Mouse (Mus musculus): ENCODE data around the gene Ypel2. TPM values are rescaled to one million over a fixed set of nuclear protein-coding genes. Genes with fewer than 3 reads are reported as not detected.

Ypel2 gene
- polyA plus RNA-seq, 1 experiment from 2014 or later: 10.6 TPM

DNA sequence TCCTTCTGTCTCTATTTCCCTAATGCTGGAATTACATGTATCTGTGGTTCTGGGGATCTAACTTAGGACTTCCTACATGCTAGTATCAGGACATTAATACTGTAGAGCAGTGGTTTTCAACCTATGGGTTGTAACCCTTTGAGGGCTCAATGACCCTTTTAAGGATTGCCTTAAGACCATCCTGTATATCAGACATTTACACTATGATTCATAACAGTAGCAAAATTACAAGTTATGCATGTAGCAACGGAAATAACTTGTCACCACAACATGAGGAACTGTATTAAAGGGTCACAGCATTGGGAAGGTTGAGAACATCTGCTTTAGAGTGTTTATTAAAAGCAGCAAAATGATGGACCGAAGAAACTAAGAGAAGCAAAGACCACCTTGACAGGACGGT, 26.8 kb downstream of the Ypel2 start:
- H3K4me2 ChIP-seq (ENCODE audit: low read length): no peak overlapping the region
- no peak for DNase-seq (ENCODE audit: low spot score)
- no peak for ATAC-seq (replicated peaks; ENCODE audit: low FRiP score, low read depth)
- H3K36me3 ChIP-seq (ENCODE audit: insufficient read depth, low read length): no peaks in the 10 kb centered on the region
- H3K9ac ChIP-seq (ENCODE audit: low read depth, low read length): no peak overlapping the region
- no peak overlapping the region for H3K27ac ChIP-seq
- H3K4me1 ChIP-seq (replicated peaks; ENCODE audit: insufficient read depth, low read length): peaks cover 25% of the 10 kb centered on the region
- 88% methylated on average over 3 of the region's 3 CpGs for WGBS
- H3K27me3 ChIP-seq (ENCODE audit: insufficient read depth, low read length): no peaks in the 10 kb centered on the region
- no peak for TF ChIP-seq CTCF (IDR thresholded peaks at IDR 0.05; ENCODE audit: low read depth)
- no peaks in the 10 kb centered on the region for H3K9me3 ChIP-seq (replicated peaks; ENCODE audit: low read length)
- no peak overlapping the region for H3K4me3 ChIP-seq (replicated peaks; ENCODE audit: low read depth, low read length)

DNA sequence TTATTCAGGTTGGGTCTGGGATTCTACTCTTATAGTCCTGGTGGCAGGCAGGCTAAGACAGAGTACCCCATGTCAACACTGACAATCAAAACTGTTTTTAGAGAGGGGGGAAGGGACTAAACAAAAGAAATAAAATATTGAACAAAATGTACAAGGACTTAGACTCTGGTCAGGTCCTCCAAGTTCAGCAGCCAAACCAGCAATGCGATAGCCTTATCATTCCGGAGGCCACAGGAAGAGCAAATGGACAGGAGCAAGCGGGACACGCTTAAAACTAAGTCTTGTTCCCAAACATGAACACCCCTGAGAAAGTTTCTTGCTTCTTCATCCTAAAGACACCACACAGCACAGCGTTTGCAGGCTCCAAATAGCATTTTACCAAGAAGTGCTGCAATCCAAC, 28.4 kb downstream of the Ypel2 start:
- no peak overlapping the region for H3K27ac ChIP-seq
- H3K9me3 ChIP-seq (replicated peaks; ENCODE audit: low read length): no peaks in the 10 kb centered on the region
- 86% methylated on average over 5 of the region's 5 CpGs for WGBS
- no peaks in the 10 kb centered on the region for H3K27me3 ChIP-seq (ENCODE audit: insufficient read depth, low read length)
- no peak for DNase-seq (ENCODE audit: low spot score)
- H3K9ac ChIP-seq (ENCODE audit: low read depth, low read length): no peak overlapping the region
- peaks cover 37% of the 10 kb centered on the region for H3K4me1 ChIP-seq (replicated peaks; ENCODE audit: insufficient read depth, low read length)
- no peak overlapping the region for H3K4me2 ChIP-seq (ENCODE audit: low read length)
- H3K36me3 ChIP-seq (ENCODE audit: insufficient read depth, low read length): no peaks in the 10 kb centered on the region
- ATAC-seq (replicated peaks; ENCODE audit: low FRiP score, low read depth): no peak
- H3K4me3 ChIP-seq (replicated peaks; ENCODE audit: low read depth, low read length): no peak overlapping the region
- TF ChIP-seq CTCF (IDR thresholded peaks at IDR 0.05; ENCODE audit: low read depth): no peak

GRCm38 (mm10) chr11:86963698-86964097, 29.8 kb downstream of the Ypel2 start:
- Histone ChIP-seq H3K9ac (ENCODE audit: low read depth, low read length) (no peak overlapping the region), H3K9me3 (replicated peaks; ENCODE audit: low read length) (no peaks in the 10 kb centered on the region), H3K4me1 (replicated peaks; ENCODE audit: insufficient read depth, low read length) (peaks cover 39% of the 10 kb centered on the region), H3K27me3 (ENCODE audit: insufficient read depth, low read length) (no peaks in the 10 kb centered on the region), H3K27ac (no peak overlapping the region), H3K4me3 (replicated peaks; ENCODE audit: low read depth, low read length) (no peak overlapping the region), H3K4me2 (ENCODE audit: low read length) (no peak overlapping the region), H3K36me3 (ENCODE audit: insufficient read depth, low read length) (no peaks in the 10 kb centered on the region)
- TF ChIP-seq CTCF (IDR thresholded peaks at IDR 0.05; ENCODE audit: low read depth): no peak
- ATAC-seq (replicated peaks; ENCODE audit: low FRiP score, low read depth): no peak
- no peak for DNase-seq (ENCODE audit: low spot score)
- WGBS: 88% methylated on average over 10 of the region's 10 CpGs

- WGBS: 58% methylated on average over 1 of the region's 1 CpGs
- H3K27ac ChIP-seq: peak overlapping the region; percentile 47
- H3K4me1 ChIP-seq (replicated peaks; ENCODE audit: insufficient read depth, low read length): peaks cover 45% of the 10 kb centered on the region
- no peak overlapping the region for H3K9ac ChIP-seq (ENCODE audit: low read depth, low read length)
- no peaks in the 10 kb centered on the region for H3K36me3 ChIP-seq (ENCODE audit: insufficient read depth, low read length)
- no peak for TF ChIP-seq CTCF (IDR thresholded peaks at IDR 0.05; ENCODE audit: low read depth)
- H3K4me2 ChIP-seq (ENCODE audit: low read length): no peak overlapping the region
- H3K27me3 ChIP-seq (ENCODE audit: insufficient read depth, low read length): no peaks in the 10 kb centered on the region
- no peak for ATAC-seq (replicated peaks; ENCODE audit: low FRiP score, low read depth)
- no peaks in the 10 kb centered on the region for H3K9me3 ChIP-seq (replicated peaks; ENCODE audit: low read length)
- H3K4me3 ChIP-seq (replicated peaks; ENCODE audit: low read depth, low read length): no peak overlapping the region
- DNase-seq (ENCODE audit: low spot score): no peak
These were observed 30.5 kb downstream of the Ypel2 start for GRCm38 (mm10) chr11:86963027-86963426.

DNA sequence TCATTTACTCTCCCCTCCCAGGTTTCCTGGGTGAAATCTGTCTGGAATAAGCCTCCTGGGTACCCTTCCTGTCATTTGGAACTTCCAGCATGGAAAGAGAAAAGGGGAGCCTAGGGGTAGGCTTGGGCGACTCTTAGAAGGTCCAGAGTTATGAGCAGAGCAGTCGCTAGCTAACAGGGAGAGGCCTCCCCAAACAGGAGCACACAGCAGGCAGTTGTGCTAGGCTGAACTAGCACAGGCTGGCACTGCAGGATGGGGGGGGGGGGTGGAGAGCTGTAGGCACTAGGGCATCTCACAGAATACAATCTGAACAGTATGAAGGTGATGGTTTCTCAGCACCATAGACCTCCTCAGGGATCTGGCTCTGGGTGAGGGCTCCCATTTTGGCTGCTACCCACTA, 31.1 kb downstream of the Ypel2 start:
- no peak for TF ChIP-seq CTCF (IDR thresholded peaks at IDR 0.05; ENCODE audit: low read depth)
- 33% methylated on average over 2 of the region's 2 CpGs for WGBS
- H3K4me1 ChIP-seq (replicated peaks; ENCODE audit: insufficient read depth, low read length): peaks cover 51% of the 10 kb centered on the region
- H3K9ac ChIP-seq (ENCODE audit: low read depth, low read length): no peak overlapping the region
- no peak for DNase-seq (ENCODE audit: low spot score)
- ATAC-seq (replicated peaks; ENCODE audit: low FRiP score, low read depth): no peak
- no peaks in the 10 kb centered on the region for H3K36me3 ChIP-seq (ENCODE audit: insufficient read depth, low read length)
- H3K27me3 ChIP-seq (ENCODE audit: insufficient read depth, low read length): no peaks in the 10 kb centered on the region
- peak overlapping the region; percentile 95 for H3K27ac ChIP-seq
- H3K9me3 ChIP-seq (replicated peaks; ENCODE audit: low read length): no peaks in the 10 kb centered on the region
- no peak overlapping the region for H3K4me3 ChIP-seq (replicated peaks; ENCODE audit: low read depth, low read length)
- no peak overlapping the region for H3K4me2 ChIP-seq (ENCODE audit: low read length)

DNA sequence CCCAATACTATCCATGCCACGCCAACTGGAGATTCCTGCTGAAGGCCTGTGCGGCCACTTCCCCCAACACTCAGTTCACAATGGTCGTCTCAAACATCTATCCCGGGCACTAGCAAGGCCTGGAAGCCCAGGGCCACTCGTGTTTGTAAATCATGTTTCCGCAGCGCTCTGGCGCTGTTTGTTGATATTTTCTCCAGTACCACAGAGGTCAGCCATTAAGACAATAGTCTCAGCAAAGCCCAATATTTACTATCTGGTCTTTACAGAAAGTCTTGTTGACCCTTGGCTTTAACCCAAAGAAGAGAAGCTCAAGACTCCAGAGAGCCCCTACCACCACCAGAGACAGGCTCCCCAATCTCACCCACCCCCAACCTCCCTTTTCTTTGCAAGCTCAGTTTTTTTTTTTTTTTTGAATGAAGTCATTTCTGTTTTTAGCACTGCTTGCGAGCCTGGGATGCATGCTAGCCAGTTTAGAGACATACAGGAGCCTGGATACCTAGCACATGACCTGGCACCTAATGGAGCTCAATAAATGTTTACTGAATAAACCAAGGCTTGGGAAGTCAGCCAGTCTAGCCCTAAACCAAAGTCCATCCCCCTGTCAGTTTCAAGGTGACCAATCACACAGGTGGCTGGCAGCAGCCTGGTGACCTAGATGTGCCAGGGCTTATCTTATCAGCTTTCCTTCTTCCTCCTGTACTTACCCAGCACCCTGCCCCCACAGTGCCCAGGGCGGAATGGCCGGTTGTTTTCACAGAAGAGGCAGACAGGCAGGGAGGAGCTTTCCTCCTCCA, 31.8 kb downstream of the Ypel2 start:
- H3K4me3 ChIP-seq (replicated peaks; ENCODE audit: low read depth, low read length): no peak overlapping the region
- H3K27ac ChIP-seq: peak overlapping the region; percentile 95
- TF ChIP-seq CTCF (IDR thresholded peaks at IDR 0.05; ENCODE audit: low read depth): no peak
- H3K9me3 ChIP-seq (replicated peaks; ENCODE audit: low read length): no peaks in the 10 kb centered on the region
- 45% methylated on average over 11 of the region's 11 CpGs for WGBS
- H3K9ac ChIP-seq (ENCODE audit: low read depth, low read length): no peak overlapping the region
- no peak overlapping the region for H3K4me2 ChIP-seq (ENCODE audit: low read length)
- H3K27me3 ChIP-seq (ENCODE audit: insufficient read depth, low read length): no peaks in the 10 kb centered on the region
- H3K4me1 ChIP-seq (replicated peaks; ENCODE audit: insufficient read depth, low read length): peaks cover 55% of the 10 kb centered on the region
- peak; percentile 61 for DNase-seq (ENCODE audit: low spot score)
- no peaks in the 10 kb centered on the region for H3K36me3 ChIP-seq (ENCODE audit: insufficient read depth, low read length)
- ATAC-seq (replicated peaks; ENCODE audit: low FRiP score, low read depth): peak; percentile 70
